Mouse (Mus musculus) kidney, adult 2 months (tissue): ENCODE results near the gene Lmod1.

Experiments
- CTCF ChIP-seq: fragments of 200-500 bp; conservative IDR thresholded peaks from 2 replicates; pipeline ENCODE4 v1.5.1; 2011; ENCODE audit warnings: low read depth, mild to moderate bottlenecking, control low read depth, low read length, moderate library complexity, mixed read lengths; ENCODE audit not compliant: insufficient read depth, insufficient read length
- POLR2A ChIP-seq: fragments of 200-500 bp; IDR thresholded peaks from one replicate; pipeline ENCODE4 v1.6.1; 2011; ENCODE audit warnings: low read depth, low read length, control low read depth

DNA sequence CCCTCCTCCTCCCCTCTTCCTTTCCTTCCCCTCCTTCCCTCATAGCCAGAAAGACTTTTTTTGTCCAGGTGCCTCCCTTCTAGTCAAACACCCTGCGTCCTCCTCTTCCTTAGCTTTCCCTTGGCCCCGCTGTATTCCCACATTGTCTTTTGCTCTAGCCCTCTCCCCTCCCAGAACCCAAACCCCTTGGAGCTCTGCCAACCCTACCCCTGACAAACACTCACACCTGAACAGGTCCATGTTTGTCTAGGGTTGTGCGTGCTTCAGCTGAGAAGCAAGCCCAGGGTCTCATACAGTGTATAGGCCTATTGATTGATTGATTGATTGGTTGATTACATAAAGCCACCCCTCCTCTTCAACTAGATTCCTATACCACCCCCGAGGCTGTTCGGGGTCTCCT is 44.8 kb downstream of the Lmod1 start:
- TF ChIP-seq POLR2A (no peak), CTCF (no peak)
